Mouse (Mus musculus) heart, postnatal 14 days (tissue): ENCODE results near the gene Olr1. TPM values are rescaled to one million over a fixed set of nuclear protein-coding genes. Genes with fewer than 3 reads are reported as not detected.
"Not testable (repeated sequence)": the region's sequence is repeated elsewhere in the genome, so short reads cannot be mapped to it uniquely, and the experiment has no call there.

ENCODE experiments used
- DNase-seq, 2 experiments: peaks; one replicate each; pipeline ENCODE4 v3.0.0; 2021 to 2022
- intact Hi-C: fragments of 180-260 bp; cut with DNase I; formaldehyde crosslinking; loops from one replicate; pipeline ENCODE4 v1.15.1; 2025
- total RNA-seq, 2 experiments: library from RNA; stranded (reverse); gene quantifications; 2 replicates each; pipeline ENCODE4 v1.2.3; 2021

Olr1 gene
- total RNA-seq, 2 experiments from 2014 or later: 0.12 TPM; not detected in 1

GRCm38 (mm10) chr6:129514376-129514775 is 7.4 kb upstream of the Olr1 start:
- DNase-seq: no peak
- intact Hi-C loops: no loop called here

- intact Hi-C loops: no loop called here
Observed at GRCm38 (mm10) chr6:129513409-129513808, 6.4 kb upstream of the Olr1 start.

GRCm38 (mm10) chr6:129512868-129513267 is 5.9 kb upstream of the Olr1 start:
- no peak for DNase-seq
- intact Hi-C loops: no loop called here

More at GRCm38 (mm10) chr6:129513409-129513808, 6.4 kb upstream of the Olr1 start:
- no peak for DNase-seq

GRCm38 (mm10) chr6:129512367-129512766 is 5.4 kb upstream of the Olr1 start, which contains the start of gene Tmem52b:
TSS of gene Tmem52b (plus strand) at chr6:129512555.
- intact Hi-C loops: no loop called here
- no peak for DNase-seq

GRCm38 (mm10) chr6:129510120-129510911 is 3.4 kb upstream of the Olr1 start:
- no peak for DNase-seq
- intact Hi-C loops: no loop called here

GRCm38 (mm10) chr6:129503471-129503870 is 3.5 kb downstream of the Olr1 start:
- intact Hi-C loops: no loop called here
- no peak for DNase-seq

- DNase-seq, intact Hi-C loops: not testable (repeated sequence)
Observed at GRCm38 (mm10) chr6:129499516-129499915, 7.4 kb downstream of the Olr1 start.

GRCm38 (mm10) chr6:129497345-129498218 is 9.4 kb downstream of the Olr1 start:
- intact Hi-C loops: no loop called here
- no peak for DNase-seq

- DNase-seq: no peak
- intact Hi-C loops: no loop called here
Observed at GRCm38 (mm10) chr6:129494924-129495323, 12.0 kb downstream of the Olr1 start.

GRCm38 (mm10) chr6:129480089-129480958 is 26.6 kb downstream of the Olr1 start:
- intact Hi-C loops: no loop called here
- DNase-seq: no peak

GRCm38 (mm10) chr6:129476404-129477126 is 30.4 kb downstream of the Olr1 start:
- DNase-seq: peak; percentile 1 to 23
- intact Hi-C loops: loop anchor here (1.0 to 2.0 kb wide), 2 partner anchors 40 to 83 kb away; no protein-coding TSS in a partner anchor

GRCm38 (mm10) chr6:129472627-129473026 is 34.3 kb downstream of the Olr1 start:
- intact Hi-C loops: no loop called here
- no peak for DNase-seq

- no peak for DNase-seq
- intact Hi-C loops: no loop called here
Observed at GRCm38 (mm10) chr6:129471386-129471785, 35.6 kb downstream of the Olr1 start.

- peak; percentile 45 to 51 for DNase-seq
- intact Hi-C loops: no loop called here
Observed at GRCm38 (mm10) chr6:129451411-129452039, 55.4 kb downstream of the Olr1 start, which contains the start of gene Clec1a. TSS of gene Clec1a (minus strand) at chr6:129452000.

- intact Hi-C loops: no loop called here
- DNase-seq: no peak
Observed at GRCm38 (mm10) chr6:129449743-129450142, 57.2 kb downstream of the Olr1 start.

GRCm38 (mm10) chr6:129438033-129438432 is 68.9 kb downstream of the Olr1 start:
- DNase-seq: no peak
- intact Hi-C loops: no loop called here

- no peak for DNase-seq
- intact Hi-C loops: no loop called here
Observed at GRCm38 (mm10) chr6:129436025-129436424, 70.9 kb downstream of the Olr1 start.
